Mouse (Mus musculus) CD4-positive, CD25-positive, alpha-beta regulatory T cell (primary cell): ENCODE data around the gene Triap1. TPM values are rescaled to one million over a fixed set of nuclear protein-coding genes. Genes with fewer than 3 reads are reported as not detected.

Experiments used
- polyA plus RNA-seq: library from polyadenylated mRNA; unstranded; fragments of 100-300 nt; shearing (Covaris generic); gene quantifications from one replicate; pipeline ENCODE4 v1.2.1, GENCODE M21; 2017

The Triap1 gene
- 48.4 TPM for polyA plus RNA-seq

DNA sequence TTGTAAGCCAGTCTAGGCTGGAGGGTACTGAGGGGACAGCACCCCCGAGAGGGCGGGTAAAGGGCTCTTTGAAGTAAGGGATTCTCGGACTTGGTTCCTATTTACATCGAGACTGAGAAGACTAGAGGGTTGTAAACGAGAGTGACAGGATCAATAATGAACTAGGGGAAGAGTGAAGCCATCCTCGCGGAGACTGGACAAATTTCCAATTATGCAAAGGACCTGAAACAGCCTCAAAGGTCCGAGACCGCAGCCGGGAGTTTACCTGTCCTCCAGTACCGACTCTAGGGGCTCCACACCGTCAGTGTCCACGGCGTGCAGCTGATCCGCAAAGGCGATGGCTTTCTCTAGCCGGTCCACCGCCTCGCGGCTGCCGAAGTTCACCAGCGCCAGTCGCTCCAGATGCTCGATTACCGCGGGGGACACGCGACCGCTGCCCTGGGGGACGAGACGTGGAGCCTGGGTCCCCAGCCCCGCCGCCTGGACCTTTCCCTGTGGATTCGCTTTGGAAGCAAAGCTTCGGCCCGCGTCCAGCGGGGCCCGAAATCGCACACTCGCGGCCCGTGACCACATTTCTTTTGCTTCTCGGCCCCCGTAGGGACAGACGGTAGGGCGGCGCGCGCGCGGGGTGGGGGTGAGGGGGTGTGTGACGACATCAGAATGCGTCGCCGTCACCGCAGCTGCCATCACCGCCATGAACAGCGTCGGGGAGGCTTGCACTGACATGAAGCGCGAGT, at the start of gene Triap1, which contains the start of gene Gatc:
Gene Triap1 (plus strand): TSS at position 649 of the 737 bp plus-strand sequence.
Gene Gatc (minus strand): TSS at position 602 of the 737 bp plus-strand sequence.

DNA sequence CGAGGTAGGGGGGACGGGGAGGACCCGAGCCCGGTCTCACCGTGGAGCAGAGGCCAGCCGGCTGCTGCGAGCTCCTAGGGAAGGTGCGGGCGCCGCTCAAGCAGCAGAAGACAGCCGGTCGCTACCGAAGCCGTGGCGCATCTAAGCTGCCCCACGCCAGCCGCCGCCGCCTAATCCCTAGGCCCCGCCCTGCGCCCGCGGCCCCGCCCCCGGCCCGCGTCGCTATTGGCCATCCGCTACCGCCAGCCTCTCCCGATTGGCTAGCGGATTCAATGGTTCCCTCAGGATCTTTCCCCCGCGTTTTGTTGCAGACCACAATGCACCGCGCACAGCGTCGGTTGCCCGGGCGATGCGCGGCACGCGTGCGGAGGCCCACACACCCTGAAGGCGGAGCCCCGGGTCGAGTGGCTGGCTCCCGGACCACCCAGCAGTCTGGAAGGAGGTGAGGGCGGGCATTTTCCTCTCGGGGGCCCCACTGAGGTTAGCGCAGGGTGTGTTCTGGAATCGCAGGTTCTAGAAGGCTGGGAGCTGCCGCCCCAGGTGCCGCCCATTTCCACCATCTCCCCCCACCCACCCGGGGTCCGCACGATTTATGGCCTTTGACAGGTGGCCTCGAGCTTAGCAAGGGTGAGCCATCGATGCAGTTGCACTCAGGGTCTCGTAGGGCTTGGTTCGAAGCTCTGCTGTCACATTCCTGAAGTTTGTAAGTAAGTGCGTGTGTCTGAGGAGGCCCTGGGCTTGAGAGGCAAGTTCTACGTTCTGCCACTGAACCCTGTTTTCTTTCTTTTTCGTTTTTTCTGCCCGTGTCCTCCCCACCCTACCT, 40.0 kb upstream of the Triap1 start, which contains the start of gene Dynll1:
Gene Dynll1 (minus strand): TSS at position 208 of the 823 bp plus-strand sequence.

DNA sequence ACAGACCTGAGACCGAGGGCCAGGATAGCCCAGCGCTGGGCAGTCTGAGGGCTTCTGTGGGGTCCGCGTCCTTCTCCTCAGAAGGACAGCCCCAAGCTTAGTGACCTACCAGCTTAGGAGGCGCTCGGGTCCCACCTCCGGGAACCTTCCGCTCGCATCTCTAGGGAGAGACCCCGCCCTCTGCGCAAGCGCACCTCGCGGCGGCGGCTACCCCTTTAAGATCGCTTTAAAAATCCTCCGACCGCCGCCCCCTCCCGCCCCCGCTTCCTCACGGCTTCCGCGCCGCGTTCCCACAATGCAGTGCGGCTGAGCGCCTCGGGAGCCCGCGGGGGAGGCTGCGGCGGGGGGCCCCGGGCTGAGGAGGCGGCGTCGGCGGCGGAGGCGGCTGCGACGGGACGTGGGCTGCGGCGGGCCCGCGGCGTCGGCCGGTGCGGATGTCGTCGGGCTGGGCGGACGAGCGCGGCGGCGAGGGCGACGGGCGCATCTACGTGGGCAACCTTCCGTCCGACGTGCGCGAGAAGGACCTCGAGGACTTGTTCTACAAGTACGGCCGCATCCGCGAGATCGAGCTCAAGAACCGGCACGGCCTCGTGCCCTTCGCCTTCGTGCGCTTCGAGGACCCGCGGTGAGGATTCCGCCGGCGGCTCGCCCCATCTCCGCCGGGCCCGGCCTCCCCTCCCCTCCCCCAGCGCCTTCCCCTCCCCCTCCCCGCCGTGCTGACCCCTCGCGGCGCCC, 14.0 kb upstream of the Triap1 start, which contains the start of gene Srsf9:
Gene Srsf9 (plus strand): TSS at position 303 of the 735 bp plus-strand sequence.

DNA sequence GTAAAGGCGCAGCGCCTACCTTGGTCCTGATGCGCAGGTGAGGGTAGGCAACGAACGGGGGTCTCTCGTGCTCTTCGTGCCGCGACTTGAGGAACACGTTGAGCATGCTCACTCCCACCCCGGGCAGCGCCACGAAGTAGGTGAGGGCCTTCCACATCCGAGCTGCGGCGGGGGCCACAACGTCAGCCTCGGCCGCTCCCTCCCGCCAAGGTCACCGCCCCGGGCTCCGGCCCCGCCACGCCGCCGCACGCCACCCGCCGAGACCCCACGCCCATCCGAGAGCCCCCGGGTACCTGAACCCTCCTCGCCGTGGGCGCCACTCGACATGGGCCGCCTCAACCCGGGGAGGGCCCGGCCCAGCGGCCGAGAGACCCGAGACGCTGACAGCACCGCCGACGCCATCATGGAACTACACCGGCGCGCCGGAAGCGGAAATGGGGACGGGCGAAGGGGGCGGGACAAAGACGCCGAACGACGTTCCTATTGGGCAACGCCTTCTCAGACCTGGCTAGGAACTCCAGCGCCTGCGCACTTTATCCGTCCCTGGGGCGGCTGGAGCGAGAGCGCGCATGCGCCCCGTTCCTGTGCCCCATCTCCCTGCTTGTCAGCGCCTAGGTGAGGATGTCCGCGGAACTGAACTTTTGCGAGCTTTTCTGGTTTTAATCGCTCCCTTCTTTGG, 7.7 kb downstream of the Triap1 start, which contains the start of gene Cox6a1:
Gene Cox6a1 (minus strand): TSS at position 436 of the 679 bp plus-strand sequence.

Other genes with a start within 250 kb of the Triap1 start
- not detected for gene Gm10401, start 242.9 kb upstream of the Triap1 start, polyA plus RNA-seq
- gene Acads, start 221.9 kb upstream of the Triap1 start, polyA plus RNA-seq = 37.5 TPM
- gene Unc119b, start 206.2 kb upstream of the Triap1 start, polyA plus RNA-seq = 53.0 TPM
- gene Mlec, start 183.0 kb upstream of the Triap1 start, polyA plus RNA-seq = 95.4 TPM
- 0.55 TPM for gene Cabp1, start 146.8 kb upstream of the Triap1 start, polyA plus RNA-seq
- gene Pop5, start 105.4 kb upstream of the Triap1 start, polyA plus RNA-seq = 192 TPM
- gene Rnf10, start 68.3 kb upstream of the Triap1 start, polyA plus RNA-seq = 131 TPM
- 38.0 TPM for gene Coq5, start 61.6 kb upstream of the Triap1 start, polyA plus RNA-seq
- 468 TPM for gene Dynll1, start 40.2 kb upstream of the Triap1 start, polyA plus RNA-seq
- 154 TPM for gene Srsf9, start 14.0 kb upstream of the Triap1 start, polyA plus RNA-seq
- 27.5 TPM for gene Gatc, start within 50 bp of the Triap1 start, polyA plus RNA-seq
- 526 TPM for gene Cox6a1, start 7.8 kb downstream of the Triap1 start, polyA plus RNA-seq
- not detected for gene Msi1, start 88.4 kb downstream of the Triap1 start, polyA plus RNA-seq
- not detected for gene Pla2g1b, start 125.0 kb downstream of the Triap1 start, polyA plus RNA-seq
- 19.2 TPM for gene Sirt4, start 143.5 kb downstream of the Triap1 start, polyA plus RNA-seq
- 54.3 TPM for gene Pxn, start 165.5 kb downstream of the Triap1 start, polyA plus RNA-seq
- 1,728 TPM for gene Rplp0, start 218.2 kb downstream of the Triap1 start, polyA plus RNA-seq
- 57.4 TPM for gene Gcn1l1, start 224.0 kb downstream of the Triap1 start, polyA plus RNA-seq